Mouse (Mus musculus) kidney, adult 11 months (tissue): Measurements from ENCODE around the gene Tenm4.

Source experiments
- DNase-seq: peaks from one replicate; pipeline ENCODE4 v3.0.0; 2022

The Tenm4 gene

DNA sequence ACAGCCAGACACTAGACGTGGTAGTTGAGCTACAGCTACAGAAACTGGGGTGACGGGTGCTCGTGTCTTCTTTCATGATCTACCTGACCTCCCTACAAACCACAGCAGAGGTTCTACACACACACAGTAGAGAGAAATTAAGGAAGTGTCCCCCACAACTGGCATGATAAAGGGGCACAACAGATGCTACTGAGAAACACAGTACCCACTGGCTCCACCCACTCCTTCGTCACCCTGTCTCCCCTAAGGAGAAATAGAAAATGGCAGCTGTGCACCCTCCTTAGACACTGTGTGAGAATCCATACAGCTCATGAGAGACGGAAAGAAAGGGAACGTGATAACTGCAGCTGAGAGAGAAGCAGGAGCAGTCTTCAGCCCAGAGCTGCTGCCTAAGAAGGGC is 708.5 kb downstream of the Tenm4 start:
- no peak for DNase-seq

DNA sequence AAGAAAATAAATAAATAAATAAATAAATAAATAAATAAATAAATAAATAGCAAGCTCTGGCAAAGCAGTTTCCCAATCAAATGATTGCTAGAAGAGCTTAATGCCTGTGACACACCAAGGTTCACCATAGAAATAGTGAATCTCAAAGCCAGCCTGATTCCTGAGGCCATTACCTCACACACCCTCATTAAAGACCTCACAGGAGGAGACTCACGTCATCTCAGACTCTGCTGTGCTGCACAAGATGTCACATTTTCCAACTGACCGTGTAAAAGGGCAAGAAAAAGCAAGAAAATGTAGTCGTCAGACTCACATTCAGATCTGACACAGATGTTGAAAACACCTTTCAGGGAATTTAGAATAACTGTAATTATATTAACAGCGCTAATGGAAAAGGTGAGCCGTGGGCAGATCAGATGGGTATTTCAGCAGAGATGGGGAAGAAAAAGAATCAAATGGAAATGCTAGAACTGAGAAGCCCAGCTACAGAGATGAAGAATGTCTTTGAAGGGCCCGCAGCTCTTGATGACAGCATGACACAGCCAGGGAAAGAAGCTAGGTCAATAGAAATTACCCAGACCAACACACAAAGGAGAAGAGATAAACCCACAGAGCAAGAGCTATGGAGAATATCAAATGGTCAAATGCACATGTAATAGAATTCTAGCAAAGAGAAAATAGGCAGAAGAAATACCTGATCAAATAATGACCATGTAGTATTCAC is 709.3 kb downstream of the Tenm4 start:
- no peak for DNase-seq

DNA sequence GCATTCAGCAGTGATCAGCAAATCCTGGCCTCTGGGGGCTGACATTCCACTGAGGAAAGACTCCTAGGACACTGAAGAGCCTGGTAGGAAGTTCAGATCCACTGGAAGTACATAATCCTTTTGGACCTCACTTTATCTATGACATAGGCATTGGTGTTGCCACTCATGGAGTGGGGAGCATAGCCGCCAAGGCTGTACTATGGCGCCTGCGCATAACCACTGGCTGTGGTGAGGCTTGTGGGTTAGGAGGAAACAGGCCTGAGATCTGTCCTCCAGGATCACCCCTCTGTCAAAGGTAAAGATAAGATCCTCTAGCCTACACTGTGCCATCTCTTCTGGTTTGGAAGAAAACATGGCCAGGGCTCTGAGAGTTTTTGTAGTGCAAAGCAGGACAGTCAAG is 712.3 kb downstream of the Tenm4 start:
- DNase-seq = no peak

DNA sequence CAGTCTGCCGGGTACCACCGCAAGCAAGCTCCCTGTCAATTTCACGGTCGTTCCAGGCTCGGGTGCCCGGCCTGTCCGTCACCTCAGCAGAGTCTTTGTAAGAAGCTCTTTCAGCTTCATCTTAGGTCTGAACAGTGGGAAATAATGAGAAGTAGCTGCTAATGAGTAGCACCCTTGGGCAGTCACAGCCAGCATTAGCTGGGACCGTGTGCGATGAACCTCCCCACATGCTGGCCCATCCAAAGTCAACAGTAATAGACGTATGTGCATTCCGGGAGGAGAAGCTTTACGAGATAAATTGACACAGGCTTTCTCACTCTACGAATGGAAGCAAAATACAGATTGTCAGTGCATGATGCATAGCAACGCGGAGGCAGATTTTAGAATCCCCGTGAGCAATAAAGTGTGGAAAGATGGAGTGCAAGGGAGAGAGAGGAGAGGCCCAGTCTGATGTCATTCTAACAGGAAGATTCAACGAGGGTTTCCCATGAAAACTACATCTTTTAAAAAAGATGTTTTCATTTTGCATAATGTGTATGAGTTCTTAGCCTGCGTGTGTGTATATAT is 716.1 kb downstream of the Tenm4 start:
- DNase-seq = no peak

GRCm38 (mm10) chr7:96889061-96890034 is 718.3 kb downstream of the Tenm4 start:
- peak; percentile 10 for DNase-seq

DNA sequence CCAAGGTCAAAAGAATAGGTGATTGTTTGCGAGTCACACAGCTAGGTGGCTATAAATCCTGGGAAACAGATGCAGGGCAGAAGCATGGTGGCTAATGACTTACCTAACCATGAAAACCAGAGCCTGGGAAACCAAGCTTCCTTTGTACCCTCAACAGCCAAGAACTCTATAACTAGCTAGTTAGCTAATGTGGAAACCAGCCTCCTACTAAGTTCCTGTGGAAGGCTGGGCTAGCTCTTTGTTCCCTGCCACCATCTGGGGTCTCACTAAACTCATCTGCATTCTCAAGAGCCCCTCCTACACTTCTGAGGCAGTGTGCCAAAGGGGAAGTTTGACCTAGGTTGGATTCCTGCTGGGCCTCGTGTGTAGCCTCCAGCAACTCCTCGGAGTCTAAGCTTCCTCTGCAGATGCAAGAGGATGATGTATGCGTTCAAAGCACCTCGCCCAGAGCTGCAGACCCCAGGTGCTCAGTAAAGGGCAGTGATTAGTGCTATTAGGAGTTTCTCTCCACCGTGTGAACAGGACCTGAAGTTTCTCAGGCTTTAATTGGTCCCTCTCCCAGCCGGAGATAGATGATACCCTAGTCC is 719.1 kb downstream of the Tenm4 start:
- DNase-seq = no peak

DNA sequence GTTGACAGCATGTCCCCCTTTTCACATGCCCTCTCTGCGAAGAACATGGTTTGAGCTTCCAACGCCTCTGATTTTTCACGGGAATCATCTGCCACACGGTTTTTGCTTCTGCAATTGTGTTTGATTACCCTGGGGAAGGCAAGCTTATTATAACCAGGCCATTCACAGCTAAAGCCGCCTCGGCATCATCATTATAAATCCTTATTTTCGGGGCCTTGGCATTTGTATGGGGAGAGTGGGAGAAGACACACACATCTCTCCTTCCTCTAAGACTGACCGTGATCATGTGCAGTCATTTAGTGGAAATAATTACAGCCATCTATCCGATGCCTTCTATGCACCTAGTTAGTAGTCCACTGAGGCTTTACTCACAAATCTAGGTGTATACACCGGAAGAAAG is 719.9 kb downstream of the Tenm4 start:
- DNase-seq = no peak

GRCm38 (mm10) chr7:96899036-96899569 is 728.1 kb downstream of the Tenm4 start:
- DNase-seq = no peak

DNA sequence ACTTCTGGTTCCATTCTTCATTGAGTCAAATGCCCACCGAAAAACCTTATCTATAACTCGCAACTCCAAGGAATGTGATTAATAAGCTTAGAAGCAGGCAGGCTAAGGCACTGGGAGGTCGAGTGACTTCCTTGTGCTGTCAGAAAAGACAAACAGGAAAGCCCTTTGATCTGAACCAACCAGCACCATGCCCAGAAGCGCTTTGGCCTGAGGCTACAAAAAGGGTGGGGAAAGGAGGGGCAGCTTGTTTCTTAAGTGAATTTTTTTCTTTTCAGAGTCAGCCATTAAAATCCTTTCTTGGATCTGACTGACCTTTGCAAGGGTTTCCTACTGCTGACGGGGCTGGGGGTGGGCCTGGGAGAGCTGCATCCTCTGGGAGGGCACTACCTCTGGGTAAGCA is 731.1 kb downstream of the Tenm4 start:
- no peak for DNase-seq

DNA sequence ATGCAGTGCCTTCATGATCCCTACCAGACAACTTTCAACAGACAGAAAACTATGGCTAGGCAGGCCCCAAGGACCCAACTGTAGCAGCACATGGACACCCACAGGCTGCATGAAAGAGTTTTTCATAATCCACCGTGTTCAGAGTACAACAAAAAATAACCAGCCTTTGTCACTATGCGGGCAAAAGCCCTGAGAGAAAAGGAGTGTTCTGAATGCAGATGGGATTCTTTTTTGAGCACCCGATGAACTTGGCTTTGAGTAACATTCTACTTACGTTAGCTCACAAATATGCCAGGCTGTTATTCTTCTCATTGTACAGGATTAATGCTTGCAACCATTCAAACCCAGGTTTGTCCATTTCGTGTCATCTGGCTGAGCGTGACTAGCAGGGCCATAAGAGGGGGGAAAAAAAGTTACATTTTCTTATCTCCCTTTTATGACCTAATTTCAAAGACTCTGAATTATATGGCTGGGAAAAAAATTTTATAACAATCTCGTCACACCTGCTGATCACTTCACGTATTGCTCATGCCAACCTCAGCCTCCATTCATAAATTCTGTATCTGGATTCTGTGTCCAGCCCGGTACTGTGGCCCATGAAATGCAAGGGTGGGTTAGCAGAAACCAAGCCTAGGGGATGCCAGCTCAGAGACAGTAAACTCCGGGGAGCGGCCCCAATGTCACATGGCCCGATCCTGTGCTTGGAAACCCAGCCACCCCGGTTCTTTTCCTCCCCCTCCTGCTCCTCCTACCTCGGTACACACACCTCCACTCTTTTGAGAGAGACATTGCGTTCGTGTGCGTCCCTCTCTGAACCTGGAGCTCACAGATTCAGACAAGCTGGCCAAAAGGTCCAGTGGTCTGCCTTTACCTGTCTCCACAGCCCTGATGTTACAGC is 732.3 kb downstream of the Tenm4 start:
- DNase-seq = no peak

DNA sequence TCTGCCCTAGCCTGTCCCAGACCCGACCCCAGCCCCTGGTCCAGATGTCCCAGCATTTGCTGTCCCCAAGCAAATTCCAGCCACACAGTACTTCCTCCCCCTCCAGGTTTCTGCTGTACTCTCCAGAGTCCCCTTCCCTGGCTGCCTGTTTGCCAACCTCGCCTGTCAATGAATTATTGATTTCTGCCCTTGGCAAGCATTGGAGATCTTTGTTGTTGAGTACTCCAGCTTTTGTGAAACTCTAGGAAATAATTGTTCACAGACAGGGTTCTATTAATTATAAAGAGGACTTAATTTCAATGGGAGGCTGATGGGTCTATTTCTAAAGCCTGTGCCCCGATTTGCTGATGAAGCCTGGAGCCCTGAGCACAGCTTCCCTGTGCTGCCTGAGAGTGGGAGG is 733.4 kb downstream of the Tenm4 start:
- no peak for DNase-seq

DNA sequence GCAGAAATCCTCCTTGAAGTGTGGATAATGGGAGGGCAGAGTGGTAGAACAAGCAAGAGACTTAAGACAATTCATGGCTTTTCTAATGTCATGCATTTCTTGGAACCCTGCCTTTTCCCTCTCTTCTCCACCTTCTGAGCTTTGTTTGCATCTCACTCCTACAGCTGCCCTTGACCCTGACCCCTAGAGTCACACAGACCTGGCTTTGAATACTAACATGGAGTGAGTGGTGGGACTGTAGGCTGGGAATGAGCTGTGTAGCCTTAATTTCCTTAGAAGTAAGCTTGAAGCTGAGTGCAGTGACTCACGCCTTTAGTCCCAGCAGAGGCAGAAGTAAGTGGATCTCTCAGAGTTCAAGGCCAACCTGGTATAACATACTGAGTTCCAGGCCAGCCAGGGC is 733.9 kb downstream of the Tenm4 start:
- DNase-seq = no peak

GRCm38 (mm10) chr7:96905422-96905821 is 734.4 kb downstream of the Tenm4 start:
- no peak for DNase-seq

- no peak for DNase-seq
Observed at GRCm38 (mm10) chr7:96906216-96906615, 735.2 kb downstream of the Tenm4 start.

- DNase-seq = no peak
Observed at GRCm38 (mm10) chr7:96907971-96908680, 737.1 kb downstream of the Tenm4 start.

DNA sequence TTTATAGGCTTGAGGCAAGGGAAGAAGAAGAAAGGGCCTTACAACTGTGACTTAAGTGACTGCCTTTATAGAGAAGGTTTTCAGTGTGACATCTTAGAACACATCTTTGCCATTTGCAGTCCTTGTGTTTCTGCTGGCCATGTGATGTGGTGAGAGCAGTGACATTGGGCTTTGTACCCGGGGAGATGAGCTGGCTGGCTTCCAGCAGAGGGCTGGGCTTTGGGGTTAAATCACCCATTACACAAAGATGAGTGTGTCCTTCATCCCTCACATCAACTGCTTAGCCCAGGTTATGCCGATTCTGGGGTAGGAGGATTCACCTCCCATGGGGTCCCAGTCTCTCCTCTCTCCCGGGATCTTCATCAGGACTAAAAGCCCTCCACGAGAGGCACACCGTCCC is 738.8 kb downstream of the Tenm4 start:
- no peak for DNase-seq

DNA sequence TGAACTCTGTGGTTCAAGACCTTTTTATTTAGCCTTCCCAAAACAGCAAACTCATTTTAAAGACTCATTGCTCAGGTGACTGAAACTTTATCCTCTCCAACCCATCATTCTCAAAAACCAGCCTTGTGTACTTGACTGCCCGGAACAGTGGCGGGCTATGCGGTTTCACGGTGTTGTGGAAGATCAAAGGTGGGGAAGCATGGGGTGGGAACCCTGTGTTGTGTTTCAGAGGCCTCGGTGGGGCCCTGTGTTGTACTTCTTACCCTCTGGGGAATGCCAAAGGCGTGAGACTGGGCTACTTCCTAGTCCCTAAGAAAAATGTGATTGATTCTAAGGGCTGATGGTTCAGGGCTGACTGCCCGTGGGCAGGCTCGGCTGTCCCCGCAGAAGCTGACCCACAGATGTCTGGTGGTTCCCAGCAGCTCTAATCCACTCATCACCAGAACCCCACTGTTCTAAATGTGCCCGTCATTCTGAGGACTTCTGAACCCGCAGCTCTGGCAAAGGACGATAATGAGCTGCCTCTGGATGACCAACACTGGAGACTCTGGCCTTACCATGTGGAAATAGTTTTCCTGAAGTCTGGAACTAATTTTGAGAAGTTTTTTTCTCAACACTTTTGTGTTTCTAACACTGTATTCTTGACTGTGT is 739.4 kb downstream of the Tenm4 start:
- no peak for DNase-seq

GRCm38 (mm10) chr7:96914031-96914430 is 743.0 kb downstream of the Tenm4 start:
- DNase-seq = peak; percentile 63

- DNase-seq = peak; percentile 45
Observed at GRCm38 (mm10) chr7:96915452-96916105, 744.5 kb downstream of the Tenm4 start.

DNA sequence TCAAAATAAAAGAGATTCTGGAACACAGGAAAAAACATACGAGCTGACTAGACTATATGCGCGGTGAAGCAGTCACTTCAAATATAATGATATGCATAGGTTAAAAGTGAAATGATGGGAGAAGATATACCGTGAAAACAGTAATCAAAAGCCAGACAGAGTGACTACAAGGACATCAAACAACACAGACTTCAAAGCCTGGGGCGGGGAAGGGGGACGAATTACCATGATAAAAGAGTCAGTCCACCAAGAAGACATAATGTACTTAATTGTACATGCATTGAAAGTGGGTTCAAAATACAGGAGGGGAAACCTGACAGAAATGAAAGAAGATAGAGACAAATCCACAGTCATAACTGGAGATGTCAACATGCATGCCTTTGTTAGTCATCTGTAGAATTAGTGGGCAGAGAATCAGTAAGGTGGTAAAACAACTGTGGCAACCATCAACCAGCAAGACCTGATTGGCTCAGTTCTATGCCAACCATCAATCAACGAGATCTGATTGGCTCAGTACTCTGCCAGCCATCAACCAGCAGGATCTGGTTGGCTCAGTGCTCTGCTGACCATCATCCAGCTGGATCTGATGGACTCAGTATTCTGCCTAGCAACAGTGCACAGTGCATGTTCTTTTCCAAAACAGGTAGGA is 749.5 kb downstream of the Tenm4 start:
- DNase-seq = no peak
